Mouse (Mus musculus): ENCODE results near the gene Gm10230. TPM values are rescaled to one million over a fixed set of nuclear protein-coding genes. Genes with fewer than 3 reads are reported as not detected.

The Gm10230 gene
- not detected for polyA plus RNA-seq (2014; fragmentation: Illumina TruSeq; extraction: RNeasy Lipid Tissue Mini Kit (QIAGEN cat#74804); ENCODE audit: low read depth, low replicate concordance)

DNA sequence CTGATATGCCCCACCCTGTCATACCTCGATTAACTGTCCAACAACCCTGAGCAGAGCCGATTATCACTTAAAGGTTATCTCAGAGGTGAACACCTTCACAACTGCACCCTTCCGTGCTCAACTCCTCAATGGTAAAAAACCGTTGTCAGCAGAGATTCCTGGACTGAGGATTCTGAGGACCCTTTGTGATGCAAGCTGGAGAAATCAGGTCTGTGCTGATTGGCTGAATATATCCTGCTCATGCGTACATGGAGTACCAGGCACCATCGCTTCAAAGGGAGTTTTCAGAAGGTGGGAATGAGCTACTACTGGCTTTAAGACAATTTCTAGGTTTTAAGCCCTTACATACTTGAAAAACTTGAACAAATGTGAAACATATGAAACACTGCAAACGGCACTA, at the start of gene Gm10230:
Gm10230 (minus strand) TSS at position 101 of the 400 bp plus-strand sequence.

